Mouse (Mus musculus) urinary bladder, adult 2 months (tissue): ENCODE measurements at regions not wholly inside any gene's neighbourhood (a gene's known extent, or its start where the extent isn't known, plus 50 kb on each side); places are given as distances from the start of the nearest gene placed in this dataset.

ENCODE experiments used
- DNase-seq: peaks from one replicate; pipeline ENCODE4 v3.0.0; 2022; ENCODE audit warnings: low spot score

DNA sequence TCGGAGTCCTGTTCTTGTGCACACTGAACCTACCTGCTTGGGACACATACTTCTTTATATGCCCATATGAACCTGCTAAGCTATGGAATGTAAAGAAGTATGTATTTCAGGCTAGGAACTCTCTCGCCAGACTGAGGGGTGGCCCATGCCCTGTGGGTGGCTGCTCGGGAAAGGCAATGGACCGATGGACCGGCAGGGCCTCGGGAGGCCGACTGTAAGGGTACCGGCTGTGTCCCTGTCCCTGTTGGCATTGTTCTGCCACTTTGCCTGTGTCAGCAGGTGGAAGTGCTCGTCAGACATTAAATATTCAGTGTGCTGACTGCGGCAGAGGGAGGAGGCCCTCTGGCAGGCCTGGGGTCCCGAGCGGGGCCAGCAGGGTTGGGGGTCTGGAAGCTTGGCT, 54.5 kb upstream of the Gata5 start:
- DNase-seq: no peak

DNA sequence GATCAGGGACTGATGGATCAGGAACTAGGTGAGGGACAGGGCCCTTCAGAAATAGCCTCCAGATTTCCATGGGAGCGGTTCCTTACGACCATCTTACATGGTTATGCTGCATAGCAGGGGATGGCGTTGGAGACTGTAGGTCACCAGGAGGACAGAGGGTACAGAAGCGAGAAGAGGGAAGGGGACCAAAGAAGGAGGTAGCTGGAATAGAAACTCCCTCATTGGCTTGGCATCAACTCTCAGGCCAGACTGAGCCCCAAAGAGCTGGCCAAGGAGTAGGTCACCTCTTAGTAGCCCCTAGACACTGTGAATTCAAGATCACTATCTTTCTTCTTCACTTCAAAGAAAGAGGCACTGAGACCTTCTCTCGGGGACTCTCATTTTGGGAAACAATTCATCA, 53.6 kb upstream of the Gata5 start:
- no peak for DNase-seq

DNA sequence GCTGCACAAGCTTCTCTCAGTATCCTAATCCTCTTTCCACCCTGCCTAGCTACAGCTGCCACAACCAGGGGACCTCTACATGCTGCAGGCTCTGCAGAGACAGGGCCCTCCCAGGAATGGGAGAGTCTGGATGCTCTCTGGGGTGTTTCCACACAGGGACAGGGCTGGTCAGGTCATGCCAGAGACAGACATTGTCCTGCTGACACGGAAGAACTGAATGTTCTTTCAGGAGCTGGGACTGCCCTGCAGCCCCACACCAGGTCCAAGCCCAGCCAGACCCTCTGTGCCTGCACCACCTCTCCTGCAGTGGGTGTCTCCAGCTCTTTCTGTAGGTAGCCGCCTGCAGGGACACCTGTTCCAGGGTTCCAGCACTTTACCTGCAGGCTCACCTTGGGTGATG, 52.8 kb upstream of the Gata5 start:
- no peak for DNase-seq

DNA sequence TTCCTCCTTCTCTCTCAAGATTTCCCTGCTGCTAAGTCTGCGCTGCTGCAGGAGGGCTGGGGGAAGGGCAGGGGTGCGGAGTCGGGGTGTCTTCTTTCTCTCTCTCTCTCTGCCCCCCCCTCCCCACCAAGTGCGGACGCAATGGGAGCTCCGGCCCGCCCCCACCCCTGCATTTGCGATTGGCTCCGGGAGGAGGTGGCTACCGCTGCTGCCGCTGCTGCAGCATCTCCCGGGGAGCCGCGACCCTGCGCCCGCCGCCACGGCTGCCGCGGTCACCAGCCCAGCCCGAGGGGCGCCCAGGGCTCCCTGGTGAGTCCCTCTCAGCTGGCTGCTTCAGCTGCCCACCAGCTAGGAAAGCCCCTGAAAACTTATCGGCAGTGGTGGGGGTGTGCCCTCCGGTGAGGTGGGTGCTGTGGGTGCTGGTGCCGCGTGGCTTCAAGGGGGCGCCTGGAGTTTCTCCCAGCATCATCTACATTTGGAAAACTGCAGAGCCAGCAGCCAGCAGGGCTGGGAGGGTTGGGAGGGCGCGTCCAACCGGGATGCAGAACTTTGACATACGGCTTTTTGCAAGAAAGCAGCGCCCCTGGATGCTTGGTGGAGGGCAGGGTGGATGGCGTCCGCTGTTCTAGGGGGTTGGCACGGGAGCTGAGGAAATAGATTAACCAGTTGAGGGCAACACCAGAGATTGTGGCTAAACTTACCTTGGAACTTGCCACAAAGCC, 51.6 kb upstream of the Gata5 start:
- no peak for DNase-seq

DNA sequence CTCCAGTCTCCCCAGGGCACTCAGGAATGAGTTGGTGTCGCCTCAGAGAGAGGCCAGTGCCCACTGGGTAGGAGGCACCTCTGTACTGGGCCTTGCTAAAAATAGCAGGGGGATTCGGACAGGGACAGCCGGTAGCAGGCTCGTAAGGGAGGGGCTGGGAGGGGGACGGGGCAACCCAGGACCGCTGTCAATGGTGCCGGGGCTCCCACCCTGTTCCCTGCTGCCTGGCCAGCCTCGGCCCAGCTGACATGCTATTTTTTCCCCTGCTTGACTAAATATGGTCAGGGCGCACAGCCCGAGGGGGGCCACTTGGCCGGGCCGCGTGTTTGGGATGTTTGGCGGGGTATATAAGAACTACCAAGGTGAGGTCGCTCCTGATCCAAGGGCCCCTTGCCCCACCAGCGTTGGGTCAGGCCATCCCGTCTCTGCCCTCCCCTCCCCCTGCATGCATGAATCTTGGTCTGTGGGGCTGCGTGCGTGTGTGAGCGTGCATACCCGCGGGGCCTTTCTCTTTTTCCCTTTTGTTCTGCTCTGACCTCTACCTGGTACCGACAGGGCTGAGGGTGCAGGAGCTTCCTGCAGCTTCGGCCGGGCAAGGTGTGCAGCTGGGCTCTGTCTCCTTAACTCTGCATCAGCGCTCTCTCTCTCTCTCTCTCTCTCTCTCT, 50.9 kb upstream of the Gata5 start:
- peak; percentile 36 for DNase-seq
